Mouse (Mus musculus): ENCODE results near the gene Gatc.

- TF ChIP-seq POLR2A (IDR thresholded peaks at IDR 0.05; ENCODE audit: insufficient read depth, low read length) (peak; percentile 34), CTCF (IDR thresholded peaks at IDR 0.05; ENCODE audit: low read depth, low read length) (no peak)
Measured at GRCm38 (mm10) chr5:115340577-115341313, at the start of gene Gatc, which contains the start of gene Triap1.
